Mouse (Mus musculus) brown adipose tissue, adult 24 weeks (tissue): ENCODE measurements around the gene Gsdma3. TPM values are rescaled to one million over a fixed set of nuclear protein-coding genes. Genes with fewer than 3 reads are reported as not detected.
"Not testable (repeated sequence)": the region's sequence is repeated elsewhere in the genome, so short reads cannot be mapped to it uniquely, and the experiment has no call there.

Experiments
- H3K27ac ChIP-seq: fragments of 200-500 bp; replicated peaks from 2 replicates; pipeline ENCODE4 v1.5.1; 2012; ENCODE audit warnings: low read depth, mild to moderate bottlenecking, low read length
- H3K4me1 ChIP-seq: fragments of 200-500 bp; 2 replicates; pipeline ENCODE4 v1.6.1; 2012; ENCODE audit warnings: low read length, mixed read lengths; ENCODE audit not compliant: control insufficient read depth, insufficient read depth, insufficient read length
- H3K4me3 ChIP-seq: fragments of 200-500 bp; 2 replicates; pipeline ENCODE4 v1.5.1; 2012; ENCODE audit warnings: low read depth, mild to moderate bottlenecking, low read length, moderate library complexity; ENCODE audit not compliant: insufficient read depth
- polyA plus RNA-seq: library from polyadenylated mRNA; stranded (reverse); fragments of >200 nt; gene quantifications from 2 replicates; pipeline ENCODE4 v1.2.4, GENCODE M21; 2012; ENCODE audit not compliant: missing spikeins, insufficient read depth, insufficient read length

Gsdma3 gene
- polyA plus RNA-seq, 1 experiment, result not detected

DNA sequence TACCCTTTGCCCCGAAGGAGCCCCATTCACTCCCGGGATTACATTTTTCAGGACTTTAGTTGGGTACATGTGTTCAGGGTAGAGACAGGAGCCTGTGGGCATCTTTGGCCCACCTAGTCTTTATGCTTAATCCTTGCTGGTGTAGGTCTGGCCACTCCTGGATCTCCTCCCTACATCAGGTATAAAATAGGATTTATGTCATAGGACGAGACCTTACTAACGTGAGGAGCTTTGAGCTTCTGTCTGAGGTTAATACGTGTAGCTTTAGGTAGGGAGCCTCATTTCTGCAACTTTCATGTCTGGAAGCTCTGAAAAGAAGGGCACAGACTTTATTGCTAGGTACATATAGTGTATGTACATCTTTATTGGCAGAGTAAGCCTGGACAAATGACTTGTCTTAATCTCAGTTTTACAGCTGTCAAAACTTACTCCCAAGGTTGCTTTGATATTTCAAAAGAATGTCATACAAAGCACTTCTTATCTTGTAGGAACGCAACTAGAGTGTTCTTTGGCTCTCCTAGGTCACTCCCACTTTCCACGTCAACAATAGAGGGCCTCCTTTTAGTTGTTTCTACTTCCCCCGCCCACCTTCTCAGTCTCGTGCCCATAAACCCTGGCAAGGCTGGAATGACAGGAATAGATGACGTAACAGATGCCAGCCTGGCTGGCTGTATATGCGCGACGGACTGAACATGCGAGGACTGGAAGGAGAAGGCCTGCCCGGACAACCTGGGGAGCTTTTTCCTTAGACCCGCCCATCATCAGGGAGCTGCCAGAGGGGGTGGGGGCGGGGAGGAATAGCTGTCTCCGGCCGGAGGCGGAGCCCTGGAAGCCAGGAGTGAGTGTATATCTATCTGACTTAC, 38.2 kb upstream of the Gsdma3 start:
- H3K4me1 ChIP-seq, result peaks cover 5% of the 10 kb centered on the region
- peak overlapping the region; percentile 64 for H3K4me3 ChIP-seq
- peak overlapping the region; percentile 92 for H3K27ac ChIP-seq

DNA sequence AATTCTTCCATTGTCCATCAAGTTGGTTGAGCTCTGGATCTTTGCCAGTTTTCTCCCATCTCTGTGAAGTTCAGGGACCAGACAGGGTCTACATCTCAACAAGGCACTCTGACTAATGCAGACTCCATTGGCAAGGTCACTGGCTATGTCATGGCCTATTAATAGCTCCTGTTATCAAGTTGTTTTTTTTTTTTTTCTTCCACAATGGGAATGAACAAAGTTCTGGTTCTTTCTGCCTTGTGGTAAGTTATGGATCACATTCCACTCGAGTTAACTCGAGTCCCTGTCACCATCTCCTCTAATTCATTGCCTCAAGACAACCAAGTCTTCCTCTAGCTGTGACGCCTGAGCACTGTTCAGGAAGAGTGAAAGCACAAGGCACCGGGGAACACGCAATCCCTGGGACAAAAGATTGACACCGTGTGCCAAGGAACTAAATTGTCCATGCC, 37.3 kb upstream of the Gsdma3 start:
- Histone ChIP-seq H3K27ac (peak overlapping the region; percentile 92), H3K4me1 (no peaks in the 10 kb centered on the region), H3K4me3 (no peak overlapping the region)

DNA sequence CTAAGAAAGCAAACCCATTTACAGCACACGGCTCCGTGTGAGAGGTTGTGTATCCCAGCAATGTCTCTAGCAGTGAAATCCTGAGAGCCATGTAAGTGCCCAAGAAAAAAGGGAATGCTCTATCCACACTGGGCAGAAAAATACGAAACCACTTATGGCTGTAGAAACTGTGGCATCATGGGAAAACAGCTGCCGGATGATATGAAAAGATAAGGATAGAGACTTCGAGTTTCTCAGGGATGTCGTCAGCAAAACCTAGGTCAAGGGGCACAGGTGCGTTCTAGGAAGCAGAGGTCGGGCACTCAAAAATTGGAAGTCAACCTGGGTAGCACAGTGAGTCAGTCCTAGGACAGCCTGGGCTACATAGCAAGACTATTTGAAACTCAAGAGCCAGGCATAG, 36.9 kb upstream of the Gsdma3 start:
- Histone ChIP-seq H3K27ac (peak overlapping the region; percentile 92), H3K4me1 (no peaks in the 10 kb centered on the region), H3K4me3 (no peak overlapping the region)

DNA sequence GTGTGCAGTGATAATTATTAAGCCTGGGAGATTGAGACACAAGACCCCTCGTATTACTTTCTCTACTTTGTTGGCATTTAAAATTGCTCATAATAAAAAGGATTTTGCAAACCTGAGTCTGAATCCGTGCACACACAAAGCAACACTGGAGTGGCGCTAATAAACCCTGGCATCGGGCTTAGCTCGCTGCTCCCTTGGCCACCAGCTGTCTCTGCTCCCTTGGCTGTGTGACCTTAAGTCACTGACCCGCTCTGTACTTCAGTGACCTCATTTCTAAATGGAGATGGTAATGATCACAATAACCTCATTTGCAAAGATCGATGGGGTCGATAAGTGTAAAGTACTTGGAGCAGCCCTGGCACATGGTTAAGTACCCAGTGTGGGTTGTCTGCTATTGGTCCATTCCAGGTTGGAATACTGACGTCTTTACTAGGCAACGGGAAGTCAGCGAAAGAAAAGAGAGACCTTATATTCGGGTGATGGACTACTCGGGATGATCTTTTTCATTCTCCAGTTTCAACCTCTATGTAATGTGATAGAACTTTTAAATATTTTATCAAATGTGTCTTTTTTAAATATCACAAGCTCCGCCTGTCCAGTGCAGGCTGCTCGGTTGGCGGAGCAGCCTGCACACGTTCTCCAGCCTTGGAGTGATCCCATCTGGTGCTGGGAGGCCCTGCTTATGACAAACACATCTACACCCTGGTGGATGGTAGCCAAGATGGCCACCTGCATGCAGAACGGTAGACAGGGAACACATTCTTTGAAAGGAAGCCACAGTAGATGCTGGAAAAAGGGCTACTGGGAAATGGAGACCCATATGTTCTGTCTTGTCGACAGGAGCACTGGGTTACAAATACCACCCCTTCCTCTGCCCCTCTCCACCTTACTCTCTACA, 35.4 kb upstream of the Gsdma3 start:
- no peaks in the 10 kb centered on the region for H3K4me1 ChIP-seq
- H3K4me3 ChIP-seq, result no peak overlapping the region
- H3K27ac ChIP-seq, result no peak overlapping the region

DNA sequence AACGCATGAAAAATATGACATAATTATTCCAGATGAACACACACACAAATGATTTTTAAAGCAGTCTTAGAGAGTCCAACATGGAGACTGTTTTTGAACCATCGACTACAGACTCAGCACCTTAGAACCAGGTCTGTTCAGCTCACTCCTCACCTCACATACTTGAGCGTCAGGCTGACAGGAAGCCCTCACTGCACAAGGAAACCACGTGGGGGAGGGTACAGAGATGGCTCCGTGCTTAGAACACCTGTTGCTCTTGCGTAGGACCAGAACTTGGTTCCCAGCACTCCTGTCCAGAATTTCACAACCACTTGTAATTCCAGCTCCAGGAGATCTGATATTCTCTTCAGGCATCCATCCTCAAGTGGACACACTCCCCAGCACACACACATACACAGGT, 31.1 kb upstream of the Gsdma3 start:
- no peak overlapping the region for H3K27ac ChIP-seq
- H3K4me1 ChIP-seq, result no peaks in the 10 kb centered on the region
- H3K4me3 ChIP-seq, result no peak overlapping the region

DNA sequence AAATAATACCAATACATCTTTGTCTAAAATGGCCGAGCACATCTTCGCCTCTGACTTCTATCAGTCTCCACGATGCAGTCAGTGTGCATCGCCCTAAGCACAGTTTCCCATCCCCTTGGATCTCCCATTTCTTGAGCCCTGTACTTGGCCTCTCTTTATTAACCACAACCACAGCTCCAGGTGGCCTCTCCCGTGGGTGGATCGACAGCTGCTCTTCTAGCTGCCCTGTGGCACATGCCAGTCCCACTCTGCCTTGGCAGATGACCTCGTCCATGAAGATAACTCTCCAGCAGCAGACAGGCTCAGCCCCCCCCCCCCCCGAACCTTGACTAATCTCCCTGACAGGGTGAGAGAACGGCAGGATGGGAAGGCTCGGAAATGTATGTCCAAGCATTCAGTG, 30.7 kb upstream of the Gsdma3 start:
- Histone ChIP-seq H3K4me1 (no peaks in the 10 kb centered on the region), H3K27ac (no peak overlapping the region), H3K4me3 (no peak overlapping the region)

DNA sequence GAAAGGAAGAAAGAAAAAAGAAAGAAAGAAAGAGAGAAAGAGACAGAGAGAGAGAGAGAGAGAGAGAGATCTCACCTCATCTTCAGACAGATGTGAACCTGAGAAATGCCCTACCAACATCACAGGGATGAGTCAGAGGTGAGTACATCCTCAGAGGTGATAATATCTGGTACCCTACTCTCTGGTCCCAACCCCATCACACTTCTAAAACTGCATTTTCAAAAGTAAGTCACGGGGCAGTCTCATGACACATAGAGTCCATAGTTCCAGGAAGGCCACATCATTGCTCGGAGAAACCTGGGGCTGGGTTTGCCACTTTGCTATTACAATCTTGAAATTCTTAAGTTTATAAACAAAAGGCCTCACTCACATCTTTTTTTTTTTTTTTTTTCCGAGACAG, 30.2 kb upstream of the Gsdma3 start:
- H3K4me3 ChIP-seq, result no peak overlapping the region
- no peaks in the 10 kb centered on the region for H3K4me1 ChIP-seq
- no peak overlapping the region for H3K27ac ChIP-seq

DNA sequence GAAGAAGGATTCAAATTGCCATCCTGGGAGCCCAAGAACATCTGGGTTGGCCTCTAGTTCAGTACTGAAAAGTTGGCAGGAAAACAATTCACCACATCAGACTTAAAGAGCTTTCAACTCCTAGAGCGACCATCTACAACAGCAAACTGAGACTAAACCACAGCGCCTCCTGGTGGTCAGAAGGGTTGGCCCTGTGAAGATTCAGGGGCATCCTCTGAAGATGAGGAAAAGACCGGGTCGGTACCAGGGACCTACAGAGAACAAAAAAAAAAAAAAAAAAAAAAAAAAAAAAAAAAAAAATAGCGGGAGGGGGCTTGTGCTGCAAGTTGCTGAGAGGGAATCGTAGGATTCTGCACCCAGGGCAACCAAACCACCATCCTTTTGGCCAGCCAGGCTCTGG, 28.8 kb upstream of the Gsdma3 start:
- Histone ChIP-seq H3K27ac (no peak overlapping the region), H3K4me1 (no peaks in the 10 kb centered on the region; the same call in 1 of the 2 replicates), H3K4me3 (no peak overlapping the region)

DNA sequence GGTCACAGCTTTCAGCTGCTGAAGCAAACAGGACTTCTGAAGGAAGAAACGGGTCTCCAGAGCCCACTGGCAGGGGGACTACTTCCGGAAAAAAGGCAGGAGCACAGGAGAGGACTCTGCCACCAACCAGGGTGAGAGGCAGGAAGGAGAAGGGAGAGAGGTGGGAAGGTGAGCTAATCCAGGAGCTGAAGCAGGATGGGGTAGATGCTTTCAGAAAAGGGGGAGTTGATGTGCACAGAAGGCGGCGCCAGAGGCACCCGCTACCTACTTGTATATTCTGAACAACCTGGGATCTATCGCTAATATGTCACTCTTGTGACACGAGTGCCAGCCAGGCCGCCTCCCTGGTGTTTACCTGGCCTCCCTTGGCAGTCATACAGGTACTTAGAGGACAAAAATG, 28.2 kb upstream of the Gsdma3 start, which contains the start of gene Lrrc3c:
Gene Lrrc3c (plus strand): TSS at position 301 of the 400 bp plus-strand sequence.
- Histone ChIP-seq H3K4me1 (no peaks in the 10 kb centered on the region; the same call in 1 of the 2 replicates), H3K27ac (no peak within 1 kb of the TSS), H3K4me3 (peak within 1 kb of the TSS; percentile 19; the same call in 1 of the 2 replicates)

DNA sequence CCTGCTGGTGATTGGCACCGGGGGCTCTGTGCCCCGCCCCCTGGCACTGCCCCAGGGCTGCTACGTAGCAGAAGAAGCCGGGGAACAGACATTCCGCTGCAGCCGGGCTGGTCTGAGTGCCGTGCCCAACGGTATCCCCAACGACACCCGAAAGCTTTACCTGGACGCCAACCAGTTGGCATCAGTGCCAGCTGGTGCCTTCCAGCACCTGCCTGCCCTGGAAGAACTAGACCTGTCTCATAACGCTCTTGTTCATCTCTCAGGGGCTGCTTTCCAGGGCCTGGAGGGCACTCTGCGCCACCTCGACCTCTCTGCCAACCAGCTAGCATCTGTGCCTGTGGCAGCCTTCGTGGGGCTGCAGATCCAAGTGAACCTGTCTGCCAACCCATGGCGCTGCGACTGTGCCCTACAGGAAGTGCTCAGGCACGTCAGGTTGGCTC, 27.3 kb upstream of the Gsdma3 start:
- no peak overlapping the region for H3K27ac ChIP-seq
- peak overlapping the region; percentile 19; the same call in 1 of the 2 replicates for H3K4me3 ChIP-seq
- no peaks in the 10 kb centered on the region; the same call in 1 of the 2 replicates for H3K4me1 ChIP-seq

DNA sequence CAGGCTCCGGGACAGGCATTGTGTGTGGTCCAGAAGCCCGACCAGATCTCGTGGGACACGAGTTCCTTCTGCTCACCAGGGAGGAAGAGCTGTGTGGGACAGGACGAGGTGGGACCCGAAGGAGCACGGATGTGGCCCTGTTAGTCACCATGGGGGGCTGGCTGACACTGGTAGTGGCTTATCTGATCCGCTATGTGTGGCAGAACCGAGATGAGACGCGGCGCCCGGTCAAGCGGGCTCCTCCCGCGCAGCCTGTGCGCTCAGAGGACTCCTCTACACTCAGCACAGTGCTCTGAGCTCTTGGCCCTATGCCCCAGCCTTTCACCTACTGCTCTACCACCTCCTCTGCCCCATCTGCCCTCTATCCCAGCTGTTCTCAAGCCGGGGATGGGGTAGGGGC, 26.9 kb upstream of the Gsdma3 start:
- H3K4me1 ChIP-seq, result no peaks in the 10 kb centered on the region; the same call in 1 of the 2 replicates
- peak overlapping the region; percentile 19; the same call in 1 of the 2 replicates for H3K4me3 ChIP-seq
- H3K27ac ChIP-seq, result no peak overlapping the region

DNA sequence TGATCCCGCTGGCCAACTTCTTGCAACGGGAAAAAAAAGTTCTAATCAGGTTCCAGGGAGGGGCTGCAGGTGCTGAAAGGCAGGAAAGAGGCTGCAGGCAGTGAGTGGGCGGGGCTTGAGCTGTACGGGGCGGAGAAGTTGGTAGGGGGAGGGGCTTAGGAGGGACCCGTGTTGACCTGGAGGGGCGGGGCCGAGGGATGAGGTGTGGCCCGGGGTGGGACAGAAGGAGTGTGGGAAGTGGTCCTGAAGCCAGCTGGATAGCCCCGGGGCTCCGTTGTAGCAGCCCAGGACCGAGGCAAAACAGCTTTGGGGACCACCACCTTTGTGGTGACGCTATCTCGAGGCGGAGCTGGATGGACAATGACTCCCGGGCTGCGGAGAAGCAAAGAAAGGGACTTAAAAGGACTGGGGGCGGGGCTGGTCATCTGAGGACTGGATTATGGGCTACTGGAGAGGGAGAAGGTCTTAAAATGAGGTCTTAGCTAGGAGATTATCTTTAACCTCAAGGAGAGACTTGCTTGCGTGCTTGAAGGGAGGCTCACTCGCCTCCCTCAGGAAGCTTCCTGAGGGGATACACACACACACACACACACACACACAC, 24.0 kb upstream of the Gsdma3 start:
- Histone ChIP-seq H3K27ac (no peak overlapping the region), H3K4me1 (no peaks in the 10 kb centered on the region; the same call in 1 of the 2 replicates), H3K4me3 (no peak overlapping the region)

DNA sequence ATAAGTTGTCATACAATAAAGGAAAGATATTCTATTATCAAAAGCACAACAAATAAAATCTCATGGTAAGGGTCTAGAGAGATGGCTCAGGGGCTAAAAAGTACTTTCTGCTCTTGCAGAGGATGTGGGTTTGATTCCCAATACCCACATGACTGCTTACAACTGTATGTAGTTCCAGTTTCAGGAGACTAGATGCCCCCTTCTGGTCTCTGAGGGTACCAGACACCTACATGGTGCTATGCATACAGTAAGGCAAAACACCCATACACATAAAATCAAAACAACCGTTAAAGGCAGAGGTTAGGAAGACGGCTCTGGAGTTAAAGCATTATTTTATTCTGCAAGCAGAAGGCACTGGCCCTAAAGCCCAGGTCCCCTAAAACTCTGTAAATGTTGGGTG, 22.2 kb upstream of the Gsdma3 start:
- Histone ChIP-seq H3K27ac (no peak overlapping the region), H3K4me3 (no peak overlapping the region), H3K4me1 (no peaks in the 10 kb centered on the region; the same call in 1 of the 2 replicates)

DNA sequence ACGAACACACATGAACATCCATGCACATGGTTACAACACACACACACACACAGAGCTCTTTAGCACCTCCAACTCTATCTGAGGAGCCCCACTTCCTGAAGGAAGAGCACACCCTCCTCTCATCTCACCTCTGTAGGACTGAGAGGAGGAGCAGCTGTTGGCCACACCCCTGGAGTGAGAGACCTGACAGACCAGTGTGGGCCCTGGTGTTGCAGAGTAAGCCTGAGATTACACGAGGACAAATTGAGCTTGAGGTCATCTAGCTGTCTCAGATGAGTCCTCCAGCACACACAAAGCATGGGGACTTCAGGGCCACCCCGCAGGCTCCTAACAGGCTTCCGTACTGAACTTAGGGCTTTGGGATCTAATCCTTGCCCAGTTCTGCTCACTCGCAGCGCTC, 21.2 kb upstream of the Gsdma3 start:
- not testable (repeated sequence) for H3K27ac ChIP-seq, H3K4me3 ChIP-seq, H3K4me1 ChIP-seq

DNA sequence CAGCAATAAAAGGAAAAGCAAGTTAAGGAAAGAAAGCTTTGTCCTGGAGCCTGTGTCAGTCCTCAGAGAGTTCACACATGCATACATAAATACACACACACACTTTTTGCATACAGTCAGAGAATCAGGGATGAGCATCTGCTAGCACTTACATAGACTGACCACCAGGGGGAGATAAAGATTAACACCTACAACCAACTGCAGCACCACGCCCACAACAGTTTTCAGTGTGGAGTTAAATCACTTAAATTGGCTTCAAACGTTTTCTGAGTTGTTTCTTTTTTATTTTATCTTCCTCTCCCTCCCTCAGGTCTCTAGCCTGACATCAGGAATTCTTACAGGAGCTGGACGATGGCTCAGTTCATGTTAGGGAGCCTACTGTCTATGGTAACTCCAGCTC, 19.4 kb upstream of the Gsdma3 start:
- no peak overlapping the region for H3K27ac ChIP-seq
- H3K4me3 ChIP-seq, result no peak overlapping the region
- no peaks in the 10 kb centered on the region; the same call in 1 of the 2 replicates for H3K4me1 ChIP-seq
